Mouse (Mus musculus) forebrain, embryonic 10.5 days (tissue): ENCODE results near the gene Tbrg1. TPM values are rescaled to one million over a fixed set of nuclear protein-coding genes. Genes with fewer than 3 reads are reported as not detected.
A peak's percentile ranks its signal among the peaks of the same experiment; 100 is the strongest.

Source experiments
- DNase-seq: peaks from one replicate; pipeline ENCODE4 v3.0.0-alpha.2; 2017; ENCODE audit warnings: low spot score; ENCODE audit errors: extremely low spot score
- H3K27ac ChIP-seq: fragments of 300-500 bp; sonication (generic); 2 replicates; pipeline ENCODE4 v1.5.1; 2016; ENCODE audit warnings: mild to moderate bottlenecking
- H3K27me3 ChIP-seq: fragments of 300-500 bp; sonication (generic); 2 replicates; pipeline ENCODE4 v1.6.1; 2016; ENCODE audit warnings: mild to moderate bottlenecking; ENCODE audit not compliant: poor library complexity, severe bottlenecking
- H3K36me3 ChIP-seq: fragments of 300-500 bp; sonication (generic); replicated peaks from 2 replicates; pipeline ENCODE4 v1.6.1; 2016; ENCODE audit warnings: mild to moderate bottlenecking, moderate library complexity
- H3K4me1 ChIP-seq: fragments of 300-500 bp; sonication (generic); 2 replicates; pipeline ENCODE4 v1.6.1; 2016
- H3K4me3 ChIP-seq: fragments of 300-500 bp; sonication (generic); 2 replicates; pipeline ENCODE4 v1.5.1; 2016; ENCODE audit warnings: mild to moderate bottlenecking, moderate library complexity
- H3K9me3 ChIP-seq: fragments of 300-500 bp; sonication (generic); 2 replicates; pipeline ENCODE4 v1.6.1; 2016; ENCODE audit warnings: mild to moderate bottlenecking, moderate library complexity
- WGBS: fragments of 180-500 bp; shearing (Covaris S2); methylation state at CpG from one replicate; pipeline ENCODE4 v1.1.7; 2016; 5-methylcytosine and 5-hydroxymethylcytosine counted together
- polyA plus RNA-seq: library from polyadenylated mRNA; unstranded; fragments of >200 nt; fragmentation: Nextera tagmentation; extraction: Ambion mirVana; gene quantifications from 2 replicates; pipeline ENCODE4 v1.2.1, GENCODE M21; 2016

Tbrg1 gene
- polyA plus RNA-seq, 1 experiment from 2014 or later: 129 TPM

- WGBS: 3% methylated on average over 10 of the region's 10 CpGs
- Histone ChIP-seq H3K4me3 (peak overlapping the region; percentile 77), H3K27ac (peak overlapping the region; percentile 92), H3K9me3 (no peaks in the 10 kb centered on the region), H3K36me3 (peaks cover 31% of the 10 kb centered on the region), H3K4me1 (peaks cover 19% of the 10 kb centered on the region), H3K27me3 (no peaks in the 10 kb centered on the region)
- DNase-seq: no peak
These were observed 652 bp downstream of the Tbrg1 start for GRCm38 (mm10) chr9:37656439-37656881.

- H3K27ac ChIP-seq: no peak overlapping the region
- no peaks in the 10 kb centered on the region for H3K9me3 ChIP-seq
- WGBS: 74% methylated on average over 8 of the region's 8 CpGs
These were observed 1.2 kb downstream of the Tbrg1 start for GRCm38 (mm10) chr9:37655961-37656360.

GRCm38 (mm10) chr9:37653836-37654235 is 3.3 kb downstream of the Tbrg1 start:
- H3K36me3 ChIP-seq: peaks cover 57% of the 10 kb centered on the region
- no peaks in the 10 kb centered on the region for H3K9me3 ChIP-seq
- 90% methylated on average over 5 of the region's 5 CpGs for WGBS
- DNase-seq: no peak
- no peak overlapping the region for H3K27ac ChIP-seq
- no peak overlapping the region for H3K4me3 ChIP-seq
- peaks cover 19% of the 10 kb centered on the region for H3K4me1 ChIP-seq
- no peaks in the 10 kb centered on the region for H3K27me3 ChIP-seq

More at GRCm38 (mm10) chr9:37655961-37656360, 1.2 kb downstream of the Tbrg1 start:
- no peak for DNase-seq
- no peaks in the 10 kb centered on the region for H3K27me3 ChIP-seq
- peaks cover 19% of the 10 kb centered on the region for H3K4me1 ChIP-seq
- peak overlapping the region; percentile 77 for H3K4me3 ChIP-seq
- peaks cover 36% of the 10 kb centered on the region for H3K36me3 ChIP-seq

GRCm38 (mm10) chr9:37650639-37651038 is 6.5 kb downstream of the Tbrg1 start:
- WGBS: 92% methylated on average over 5 of the region's 5 CpGs
- H3K36me3 ChIP-seq: peaks cover 77% of the 10 kb centered on the region
- H3K4me1 ChIP-seq: peaks cover 5% of the 10 kb centered on the region
- H3K27ac ChIP-seq: no peak overlapping the region
- no peaks in the 10 kb centered on the region for H3K9me3 ChIP-seq
- DNase-seq: no peak
- no peaks in the 10 kb centered on the region for H3K27me3 ChIP-seq
- H3K4me3 ChIP-seq: no peak overlapping the region

- H3K4me1 ChIP-seq: no peaks in the 10 kb centered on the region
- 85% methylated on average over 3 of the region's 3 CpGs for WGBS
- no peak overlapping the region for H3K27ac ChIP-seq
- peaks cover 44% of the 10 kb centered on the region for H3K36me3 ChIP-seq
- no peaks in the 10 kb centered on the region for H3K9me3 ChIP-seq
- no peak for DNase-seq
- H3K27me3 ChIP-seq: no peaks in the 10 kb centered on the region
- H3K4me3 ChIP-seq: no peak overlapping the region
These were observed 10.9 kb downstream of the Tbrg1 start for GRCm38 (mm10) chr9:37646246-37646645.

GRCm38 (mm10) chr9:37638721-37639120 is 18.4 kb downstream of the Tbrg1 start:
- no peaks in the 10 kb centered on the region for H3K27me3 ChIP-seq
- no peak overlapping the region for H3K4me3 ChIP-seq
- H3K4me1 ChIP-seq: no peaks in the 10 kb centered on the region
- H3K36me3 ChIP-seq: no peaks in the 10 kb centered on the region
- no peaks in the 10 kb centered on the region for H3K9me3 ChIP-seq
- WGBS: 87% methylated on average over 3 of the region's 3 CpGs
- DNase-seq: no peak
- H3K27ac ChIP-seq: no peak overlapping the region

- no peaks in the 10 kb centered on the region for H3K27me3 ChIP-seq
- H3K36me3 ChIP-seq: no peaks in the 10 kb centered on the region
- H3K27ac ChIP-seq: no peak overlapping the region
- H3K4me3 ChIP-seq: no peak overlapping the region
- 78% methylated on average over 6 of the region's 6 CpGs for WGBS
- H3K4me1 ChIP-seq: no peaks in the 10 kb centered on the region
- no peaks in the 10 kb centered on the region for H3K9me3 ChIP-seq
- DNase-seq: no peak
These were observed 20.1 kb downstream of the Tbrg1 start for GRCm38 (mm10) chr9:37636800-37637542.

GRCm38 (mm10) chr9:37636335-37636734 is 20.8 kb downstream of the Tbrg1 start:
- WGBS: 23% methylated on average over 7 of the region's 7 CpGs
- DNase-seq: peak; percentile 42
- no peaks in the 10 kb centered on the region for H3K9me3 ChIP-seq
- no peak overlapping the region for H3K4me3 ChIP-seq
- no peaks in the 10 kb centered on the region for H3K4me1 ChIP-seq
- H3K36me3 ChIP-seq: no peaks in the 10 kb centered on the region
- H3K27me3 ChIP-seq: no peaks in the 10 kb centered on the region
- no peak overlapping the region for H3K27ac ChIP-seq

GRCm38 (mm10) chr9:37634269-37634668 is 22.8 kb downstream of the Tbrg1 start:
- no peaks in the 10 kb centered on the region for H3K9me3 ChIP-seq
- no peak overlapping the region for H3K4me3 ChIP-seq
- DNase-seq: no peak
- H3K27ac ChIP-seq: no peak overlapping the region
- no peaks in the 10 kb centered on the region for H3K4me1 ChIP-seq
- no peaks in the 10 kb centered on the region for H3K27me3 ChIP-seq
- 95% methylated on average over 3 of the region's 3 CpGs for WGBS
- no peaks in the 10 kb centered on the region for H3K36me3 ChIP-seq

GRCm38 (mm10) chr9:37632305-37632704 is 24.8 kb downstream of the Tbrg1 start:
- no peaks in the 10 kb centered on the region for H3K9me3 ChIP-seq
- H3K27ac ChIP-seq: no peak overlapping the region
- no peak overlapping the region for H3K4me3 ChIP-seq
- DNase-seq: no peak
- 87% methylated on average over 2 of the region's 2 CpGs for WGBS
- peaks cover 3% of the 10 kb centered on the region; the same call in 1 of the 2 replicates for H3K4me1 ChIP-seq
- no peaks in the 10 kb centered on the region for H3K36me3 ChIP-seq
- H3K27me3 ChIP-seq: no peaks in the 10 kb centered on the region

GRCm38 (mm10) chr9:37629941-37630340 is 27.2 kb downstream of the Tbrg1 start:
- no peaks in the 10 kb centered on the region for H3K27me3 ChIP-seq
- peaks cover 19% of the 10 kb centered on the region for H3K4me1 ChIP-seq
- 91% methylated on average over 2 of the region's 2 CpGs for WGBS
- DNase-seq: no peak
- no peak overlapping the region for H3K4me3 ChIP-seq
- H3K36me3 ChIP-seq: no peaks in the 10 kb centered on the region
- H3K27ac ChIP-seq: no peak overlapping the region
- no peaks in the 10 kb centered on the region for H3K9me3 ChIP-seq

GRCm38 (mm10) chr9:37628581-37628980 is 28.5 kb downstream of the Tbrg1 start:
- 45% methylated on average over 4 of the region's 4 CpGs for whole genome bisulfite sequencing
- H3K27ac ChIP-seq: no peak overlapping the region

GRCm38 (mm10) chr9:37627263-37627662 is 29.8 kb downstream of the Tbrg1 start:
- Histone ChIP-seq H3K27ac (no peak overlapping the region), H3K4me3 (no peak overlapping the region), H3K36me3 (no peaks in the 10 kb centered on the region), H3K4me1 (peaks cover 20% of the 10 kb centered on the region), H3K27me3 (no peaks in the 10 kb centered on the region), H3K9me3 (no peaks in the 10 kb centered on the region)
- no peak for DNase-seq
- WGBS: 93% methylated on average over 1 of the region's 1 CpGs

More at GRCm38 (mm10) chr9:37628581-37628980, 28.5 kb downstream of the Tbrg1 start:
- no peaks in the 10 kb centered on the region for H3K36me3 ChIP-seq
- no peaks in the 10 kb centered on the region for H3K9me3 ChIP-seq
- H3K4me1 ChIP-seq: peaks cover 20% of the 10 kb centered on the region
- H3K4me3 ChIP-seq: no peak overlapping the region
- no peak for DNase-seq
- no peaks in the 10 kb centered on the region for H3K27me3 ChIP-seq
